Mouse (Mus musculus): Measurements from ENCODE around the gene AI413582. TPM values are rescaled to one million over a fixed set of nuclear protein-coding genes. Genes with fewer than 3 reads are reported as not detected.

Gene AI413582
- total RNA-seq, 2 experiments from 2014 or later, result 17.4 to 19.1 TPM

DNA sequence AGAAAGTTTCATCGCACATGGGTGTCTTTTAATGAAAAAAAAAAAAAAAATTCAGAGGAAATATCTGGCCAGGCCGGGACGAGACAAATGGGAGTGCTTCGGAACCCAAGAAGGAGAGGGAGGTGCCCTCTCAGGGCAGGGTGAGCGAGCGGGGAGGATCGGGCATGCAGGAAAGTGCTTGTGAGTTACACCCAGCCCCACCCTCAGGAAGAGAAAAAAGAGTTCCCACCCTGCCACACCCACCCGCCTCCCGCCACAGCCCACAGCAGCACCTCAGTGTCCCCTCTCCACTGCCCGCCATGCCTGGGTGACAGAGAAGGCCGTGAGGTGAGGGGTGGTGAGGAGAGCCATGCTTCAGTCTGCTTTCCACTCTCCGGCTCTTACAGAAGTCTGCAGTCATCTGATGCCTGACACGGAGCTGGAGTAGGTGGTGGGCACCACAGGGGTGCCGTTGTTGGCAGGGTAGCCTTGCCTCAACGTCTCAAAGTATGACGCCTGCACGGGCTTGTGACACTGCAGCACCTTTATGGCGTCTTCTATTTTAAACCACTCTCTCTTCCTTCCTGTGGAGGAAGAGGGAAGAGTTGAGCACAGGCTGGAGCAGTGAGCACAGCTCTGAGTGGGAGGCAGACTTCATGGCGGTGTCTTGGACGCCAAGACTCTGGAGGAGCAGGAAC lies 15.0 kb upstream of the AI413582 start:
- DNase-seq (ENCODE audit: low spot score in 2 of 2), result no peak

DNA sequence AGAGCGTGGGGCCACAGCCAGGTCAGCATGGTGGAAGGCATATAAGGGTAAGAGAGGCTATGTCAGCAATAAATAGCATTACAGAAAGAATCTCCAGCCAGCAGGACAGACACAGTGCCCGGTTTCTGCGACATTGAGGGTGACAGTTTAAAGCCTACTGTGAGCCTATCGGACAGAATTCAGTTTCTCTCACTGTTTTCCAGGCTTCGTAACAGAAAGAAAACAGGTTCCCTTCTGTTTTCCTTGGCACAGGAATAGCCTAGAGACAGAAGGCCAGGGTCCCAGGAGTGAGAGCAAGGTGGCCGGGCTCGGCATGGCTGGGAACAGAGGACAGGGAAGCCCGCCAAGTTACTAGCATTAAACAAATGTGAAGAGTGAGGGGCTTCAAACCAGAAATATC lies 14.3 kb upstream of the AI413582 start:
- DNase-seq (ENCODE audit: low spot score in 2 of 2), result no peak

DNA sequence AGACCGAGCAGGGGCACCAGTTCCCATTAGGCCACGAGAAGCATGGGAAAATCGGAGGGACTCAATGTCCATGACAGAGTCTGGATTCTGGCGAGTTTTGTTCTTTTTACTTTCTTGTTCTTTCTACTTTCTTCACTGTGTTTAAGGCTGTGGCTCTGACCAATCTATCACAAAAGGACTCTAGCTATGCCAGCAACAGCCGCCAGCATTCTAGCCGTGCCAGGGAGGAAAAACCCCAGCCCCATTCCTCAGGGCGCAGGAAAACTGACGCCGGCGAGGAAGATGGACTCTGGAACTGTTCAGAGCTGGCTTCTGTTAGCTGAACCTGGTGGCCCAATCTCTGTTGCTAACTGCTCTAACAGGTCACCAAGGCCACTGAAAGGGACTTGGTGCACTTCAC lies 12.9 kb upstream of the AI413582 start:
- DNase-seq (ENCODE audit: low spot score in 2 of 2), result no peak

DNA sequence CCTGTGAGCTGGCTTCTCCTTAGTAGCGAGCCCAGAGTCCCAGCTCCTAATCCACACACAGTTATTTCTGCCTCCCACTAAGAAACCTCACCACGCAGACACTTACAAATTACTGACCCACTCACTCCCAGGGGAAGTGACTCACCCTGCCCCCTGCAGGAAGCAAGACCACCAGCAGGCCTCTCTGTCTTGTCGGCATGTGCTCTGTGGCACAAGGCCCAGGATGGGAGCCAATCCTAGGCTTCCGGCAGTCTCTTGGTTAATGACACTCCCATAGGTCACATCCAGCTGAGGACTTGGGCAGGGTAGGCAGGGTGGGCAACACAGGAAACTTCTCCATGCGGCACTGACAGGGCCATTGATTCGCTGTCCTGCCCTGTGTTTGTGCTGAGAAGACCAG lies 11.9 kb upstream of the AI413582 start:
- no peak for DNase-seq (ENCODE audit: low spot score in 2 of 2)

DNA sequence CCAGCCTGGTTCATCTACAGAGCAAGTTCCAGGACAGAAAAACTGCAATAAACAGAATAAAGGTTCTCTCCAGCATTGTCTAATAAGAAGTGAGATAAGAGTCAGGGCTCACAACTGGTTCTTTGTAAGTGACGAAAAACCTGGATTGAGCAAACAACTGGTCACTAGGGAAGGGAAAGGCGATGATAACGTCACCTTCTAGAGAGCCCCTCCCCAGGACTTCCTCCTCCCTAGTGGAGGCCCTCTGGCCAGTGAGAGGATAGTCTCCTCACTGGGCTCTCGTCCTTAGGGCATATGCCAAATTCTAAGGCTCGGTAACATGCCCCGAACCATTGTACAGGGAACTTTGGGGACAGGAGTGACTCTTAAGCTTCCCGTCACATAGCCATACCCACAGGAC lies 10.5 kb upstream of the AI413582 start:
- no peak for DNase-seq (ENCODE audit: low spot score in 2 of 2)

DNA sequence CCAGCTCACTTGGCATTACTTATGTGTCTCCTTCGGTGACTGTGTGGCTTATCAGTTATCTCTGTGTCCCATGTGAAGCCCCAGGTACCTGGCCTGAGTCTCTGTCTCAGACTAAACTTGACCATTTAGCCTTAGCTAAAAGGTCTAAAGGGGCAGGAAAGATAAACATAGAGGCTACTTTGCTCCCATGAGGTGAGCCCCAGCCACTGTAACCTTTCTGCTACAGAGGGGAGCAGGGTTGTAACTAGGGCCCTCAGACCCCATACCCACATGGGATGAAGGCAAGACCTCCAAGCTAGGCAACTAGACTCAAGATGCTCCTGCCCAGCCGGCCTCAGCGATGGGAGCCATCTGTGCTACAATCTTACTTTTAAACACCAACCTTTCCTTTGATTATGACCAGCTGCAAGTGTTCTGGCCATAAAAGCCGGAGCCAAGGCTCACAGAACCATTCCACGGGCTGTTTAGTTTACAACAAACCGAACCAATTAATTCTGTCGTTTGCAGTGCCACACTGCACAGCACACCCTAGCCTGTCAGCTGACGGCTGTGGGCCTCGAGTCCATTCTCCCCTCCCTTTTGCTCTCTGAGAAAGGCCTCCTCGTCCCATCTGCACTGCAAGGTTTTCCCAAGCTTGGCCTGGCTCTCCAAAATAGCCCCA lies 9.7 kb upstream of the AI413582 start:
- no peak for DNase-seq (ENCODE audit: low spot score in 2 of 2)

DNA sequence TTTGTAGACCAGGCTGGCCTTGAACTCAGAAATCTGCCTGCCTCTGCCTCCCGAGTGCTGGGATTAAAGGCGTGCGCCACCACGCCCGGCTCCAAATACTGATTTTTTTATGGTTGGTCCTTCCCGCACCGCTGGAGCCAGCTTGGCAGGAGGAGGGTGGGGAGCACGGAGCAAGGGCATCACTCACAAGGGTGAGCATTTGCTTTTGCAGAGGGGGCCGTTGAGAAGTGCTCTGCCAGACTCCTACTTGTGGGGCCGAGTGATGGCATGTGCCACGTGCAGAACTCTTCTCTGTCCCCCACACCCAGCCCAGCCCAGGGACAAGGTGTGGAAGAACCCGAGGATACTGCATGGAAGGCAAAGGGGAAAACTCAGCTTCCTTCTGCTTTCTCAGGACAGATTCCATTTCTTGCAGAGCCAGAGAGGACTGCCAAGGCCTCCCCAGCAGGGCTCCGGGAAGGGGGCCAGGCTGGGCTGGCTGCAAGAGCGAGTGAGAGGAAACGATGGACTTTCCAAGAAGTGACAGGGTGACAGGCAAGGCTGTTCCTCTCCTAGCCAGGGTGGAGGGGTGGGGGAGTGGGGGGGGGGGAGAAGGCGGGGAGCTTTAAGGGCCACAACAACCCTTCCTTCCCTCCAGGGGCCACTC lies 9.0 kb upstream of the AI413582 start:
- peak in 1 of 2 experiments; percentile 21 for DNase-seq (ENCODE audit: low spot score in 2 of 2)

DNA sequence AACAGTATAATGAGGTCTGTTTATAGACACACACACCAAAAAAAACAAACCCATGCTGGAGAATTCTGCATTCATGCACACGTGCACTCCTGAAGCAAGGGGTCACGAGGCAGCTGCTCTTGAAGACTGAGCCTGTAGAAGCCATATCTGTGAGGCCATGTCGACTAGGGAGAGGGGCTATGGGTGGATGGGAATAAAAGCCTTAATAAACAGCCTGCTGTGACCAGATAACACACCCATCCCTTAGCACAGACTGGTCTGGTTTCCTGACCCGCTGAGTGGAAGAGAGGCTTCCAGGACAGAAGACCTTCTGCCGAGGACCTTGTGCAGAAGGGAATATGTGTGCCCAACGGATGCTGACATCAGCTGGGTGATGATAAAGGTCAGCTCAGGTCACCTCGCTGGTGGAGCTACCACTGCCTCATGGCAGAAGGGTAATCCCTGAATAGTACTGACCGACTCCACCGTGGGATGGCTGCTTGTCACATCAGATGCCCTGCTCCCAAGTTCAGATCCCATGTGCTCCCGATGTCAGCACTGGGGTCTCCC lies 8.3 kb upstream of the AI413582 start:
- DNase-seq (ENCODE audit: low spot score in 2 of 2), result no peak

DNA sequence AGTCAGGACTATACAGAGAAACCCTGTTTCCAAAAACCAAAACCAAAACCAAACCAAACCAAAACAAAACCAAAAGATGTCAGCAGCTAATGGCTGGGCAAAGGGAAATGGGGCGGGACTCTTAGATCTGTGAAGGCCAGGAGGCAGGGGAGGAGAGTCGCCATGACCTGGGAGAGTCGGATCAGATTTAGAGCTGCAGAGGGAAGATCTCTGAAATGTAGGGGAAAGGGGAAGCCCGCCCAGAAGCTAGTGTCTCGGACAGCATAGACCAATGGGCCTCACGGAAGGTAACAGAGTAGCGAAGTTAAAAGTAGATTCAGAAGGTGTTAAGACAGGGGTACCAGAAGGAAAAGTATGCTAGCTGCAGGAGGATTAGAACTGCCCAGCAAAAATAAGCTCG lies 5.8 kb upstream of the AI413582 start:
- no peak for DNase-seq (ENCODE audit: low spot score in 2 of 2)

DNA sequence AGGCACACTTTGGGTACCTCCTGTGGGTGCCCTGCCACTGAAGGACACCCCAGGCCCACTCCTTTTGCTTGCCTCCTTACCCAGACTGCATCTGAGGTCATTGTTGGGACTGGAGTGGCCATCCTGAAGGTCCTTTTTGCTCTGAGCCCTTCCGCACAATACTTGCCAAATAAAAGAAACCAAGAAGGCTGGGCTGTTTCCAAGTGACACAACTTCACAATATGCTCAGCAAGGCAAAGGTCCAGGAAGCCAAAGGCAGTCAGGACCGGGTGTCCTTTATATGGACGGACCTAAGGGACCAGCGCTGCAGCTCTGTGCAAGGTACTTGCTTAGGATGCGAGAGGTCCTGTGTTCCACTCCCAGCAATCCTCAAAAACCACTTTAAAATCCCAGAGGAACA lies 2.7 kb upstream of the AI413582 start:
- DNase-seq (ENCODE audit: low spot score in 2 of 2), result no peak

DNA sequence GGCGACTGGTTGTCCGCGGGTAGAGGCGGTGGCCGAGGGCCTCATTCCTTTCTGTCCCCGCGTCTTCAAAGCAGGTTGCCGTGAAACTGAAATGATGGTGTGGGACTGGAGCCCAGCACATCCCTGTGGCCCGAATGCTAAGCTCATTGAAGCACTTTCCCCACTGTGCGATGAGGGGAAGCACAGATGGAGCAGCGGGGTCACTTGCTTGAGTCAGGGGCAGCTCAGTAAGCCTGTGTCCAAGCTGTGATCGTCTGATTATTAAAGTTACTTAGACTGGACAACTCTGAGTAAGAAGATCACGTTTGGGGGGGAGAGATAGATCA lies 349 bp upstream of the AI413582 start:
- DNase-seq (ENCODE audit: low spot score in 2 of 2), result no peak

DNA sequence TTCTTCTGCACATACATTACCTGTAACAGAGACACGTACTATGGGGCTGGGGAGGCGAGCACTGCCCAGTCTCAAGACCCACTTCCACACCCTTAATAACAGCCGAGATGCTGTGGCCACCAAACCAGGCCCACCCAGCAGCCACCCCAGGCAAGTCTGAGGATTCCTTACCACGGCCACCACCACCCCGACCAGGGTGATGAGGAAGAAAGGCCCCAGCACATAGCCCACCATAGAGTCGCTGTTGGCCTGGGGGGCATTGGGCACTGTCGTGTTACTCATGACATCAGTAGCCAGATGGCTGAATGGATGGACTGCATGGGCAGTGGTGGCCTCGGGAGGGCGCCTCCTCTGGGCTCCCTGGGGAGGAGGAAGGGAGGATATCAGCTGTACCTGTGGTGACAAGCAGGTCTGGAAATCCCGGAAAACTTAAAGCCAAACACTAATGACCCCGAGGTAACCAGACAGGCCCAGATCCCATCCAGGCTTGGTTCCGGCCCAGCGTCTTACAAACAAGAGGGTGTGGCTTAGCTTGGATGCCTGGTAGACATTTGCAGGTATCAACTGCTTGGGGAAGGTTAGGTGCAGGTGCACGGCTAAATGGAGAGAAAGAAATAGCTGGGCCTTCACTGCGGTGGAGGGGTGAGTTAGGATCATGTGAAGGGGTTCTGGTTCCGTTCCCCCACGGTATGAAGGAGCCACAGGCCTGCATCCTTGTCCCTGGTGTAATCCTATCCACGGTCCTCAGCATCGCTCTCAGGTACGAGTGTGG lies 979 bp downstream of the AI413582 start:
- DNase-seq (ENCODE audit: low spot score in 2 of 2), result no peak

DNA sequence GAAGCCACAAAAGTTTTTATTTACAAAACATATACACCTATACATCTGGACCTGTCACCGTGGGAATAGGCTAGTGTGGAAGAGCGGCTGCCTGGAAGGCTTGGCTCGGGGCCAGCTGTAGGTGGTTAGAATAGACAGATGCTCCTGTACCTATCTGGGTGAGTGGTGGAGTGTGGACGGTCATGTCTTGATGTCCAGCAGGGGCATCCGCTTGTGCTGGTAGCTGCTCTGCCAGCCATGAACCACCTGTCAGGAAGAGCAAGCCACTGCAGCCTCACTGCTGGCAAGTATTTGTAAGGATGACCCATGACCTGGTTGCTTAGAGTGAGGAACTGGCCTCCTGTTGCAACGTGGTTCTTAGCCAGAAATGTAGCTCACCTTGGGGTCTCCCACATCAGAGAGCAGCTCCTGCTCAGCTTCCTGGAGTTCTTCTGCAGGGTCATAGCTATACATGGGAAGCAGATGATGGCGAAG lies 1.7 kb downstream of the AI413582 start:
- no peak for DNase-seq (ENCODE audit: low spot score in 2 of 2)

DNA sequence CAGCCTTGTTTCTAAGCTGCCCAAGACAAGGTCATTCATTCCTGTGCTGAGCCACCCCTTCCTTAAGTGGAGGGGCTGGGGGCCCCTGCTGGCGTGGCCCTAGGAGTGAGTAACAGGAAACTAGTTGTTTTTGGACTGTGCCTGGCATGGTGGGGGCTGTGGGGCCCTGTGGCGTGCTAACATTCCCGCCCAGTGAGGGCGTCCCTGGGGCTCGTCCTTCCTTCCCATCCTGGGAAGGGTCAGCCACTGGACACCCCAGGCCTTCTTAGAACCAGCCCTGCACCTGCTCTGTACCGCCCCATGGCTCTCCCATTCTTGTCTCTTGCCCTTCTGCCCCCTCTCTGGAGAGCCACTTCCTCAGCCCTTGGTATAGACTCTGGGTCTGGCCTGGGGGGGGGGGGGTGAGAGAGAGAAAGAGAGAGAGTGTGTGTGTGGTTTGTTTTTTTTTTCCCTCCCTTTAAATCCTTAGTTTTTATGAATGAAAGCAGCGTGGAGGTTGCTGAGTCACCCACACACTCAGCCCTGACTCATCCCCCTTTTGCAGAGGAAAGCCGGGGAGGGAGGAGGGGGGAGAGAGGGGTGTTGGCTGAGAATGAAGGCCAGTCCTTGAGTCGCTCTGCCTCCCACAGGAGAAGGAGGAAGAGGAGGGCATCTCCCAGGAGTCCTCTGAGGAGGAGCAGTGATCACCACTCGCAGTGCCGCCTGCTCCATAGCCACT lies 3.6 kb downstream of the AI413582 start:
- DNase-seq (ENCODE audit: low spot score in 2 of 2), result peak in 1 of 2 experiments; percentile 59

DNA sequence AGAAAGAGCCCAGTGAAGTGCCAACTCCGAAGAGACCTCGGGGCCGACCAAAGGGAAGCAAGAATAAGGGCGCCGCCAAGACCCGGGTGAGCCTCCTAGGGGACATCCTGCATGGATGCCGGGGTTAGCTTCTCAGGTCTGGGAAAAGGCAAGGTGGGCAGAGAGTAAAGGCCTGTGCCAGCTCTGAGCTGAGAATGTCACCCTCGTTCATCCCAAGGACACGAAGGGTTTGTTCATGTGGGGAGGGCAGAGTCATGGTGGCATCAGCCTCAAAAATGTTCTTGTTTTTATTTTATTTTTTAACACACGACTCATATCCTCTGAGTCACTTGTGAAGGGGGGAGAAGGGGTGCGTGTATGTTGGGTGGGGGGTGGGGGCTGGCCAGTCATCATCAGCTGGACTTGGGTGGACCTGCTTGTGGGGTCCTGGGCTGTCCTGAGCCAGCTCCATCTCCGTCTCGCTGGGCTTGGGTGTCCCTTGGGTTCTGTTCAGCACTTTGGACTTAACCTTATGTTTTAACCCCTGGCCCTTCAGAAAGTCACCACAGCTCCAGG lies 4.6 kb downstream of the AI413582 start:
- no peak for DNase-seq (ENCODE audit: low spot score in 2 of 2)

DNA sequence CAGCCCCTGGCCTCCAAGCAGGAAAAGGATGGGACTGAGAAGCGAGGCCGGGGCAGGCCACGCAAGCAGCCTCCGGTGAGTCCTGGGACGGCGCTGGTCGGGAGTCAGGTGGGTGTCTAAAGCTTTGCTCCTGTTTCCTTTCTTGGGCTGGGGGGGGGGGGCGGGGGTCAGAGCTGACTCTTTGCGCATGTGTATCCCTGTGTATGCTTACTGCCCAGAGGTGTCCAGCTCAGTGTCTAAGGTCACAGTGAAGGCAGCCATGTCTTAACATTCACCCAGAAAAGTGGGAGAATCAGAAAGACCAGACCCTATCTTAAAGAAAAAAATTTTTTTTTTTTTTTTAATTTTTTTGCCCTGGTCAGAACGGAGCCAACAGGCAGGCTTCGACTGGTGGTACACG lies 6.0 kb downstream of the AI413582 start:
- DNase-seq (ENCODE audit: low spot score in 2 of 2), result no peak

DNA sequence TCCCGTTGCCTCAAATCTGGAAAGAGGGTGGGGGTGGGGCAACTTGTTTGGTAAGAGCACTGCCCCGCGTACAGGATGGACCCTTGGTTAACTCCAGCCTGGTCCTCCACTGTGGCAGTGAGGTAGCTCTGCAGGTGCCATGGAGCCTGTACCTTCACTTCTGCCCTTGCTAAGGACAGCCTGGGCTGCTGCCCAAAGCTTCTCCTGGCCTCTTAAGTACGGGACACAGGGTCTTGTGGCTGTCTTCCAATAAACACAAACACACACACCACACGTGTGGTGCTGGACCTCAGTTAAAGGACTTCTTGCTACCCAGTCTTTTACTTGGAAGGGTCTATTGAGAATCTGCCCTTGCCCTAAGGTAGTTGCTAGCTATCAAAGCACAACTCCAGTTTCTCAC lies 6.7 kb downstream of the AI413582 start:
- no peak for DNase-seq (ENCODE audit: low spot score in 2 of 2)

DNA sequence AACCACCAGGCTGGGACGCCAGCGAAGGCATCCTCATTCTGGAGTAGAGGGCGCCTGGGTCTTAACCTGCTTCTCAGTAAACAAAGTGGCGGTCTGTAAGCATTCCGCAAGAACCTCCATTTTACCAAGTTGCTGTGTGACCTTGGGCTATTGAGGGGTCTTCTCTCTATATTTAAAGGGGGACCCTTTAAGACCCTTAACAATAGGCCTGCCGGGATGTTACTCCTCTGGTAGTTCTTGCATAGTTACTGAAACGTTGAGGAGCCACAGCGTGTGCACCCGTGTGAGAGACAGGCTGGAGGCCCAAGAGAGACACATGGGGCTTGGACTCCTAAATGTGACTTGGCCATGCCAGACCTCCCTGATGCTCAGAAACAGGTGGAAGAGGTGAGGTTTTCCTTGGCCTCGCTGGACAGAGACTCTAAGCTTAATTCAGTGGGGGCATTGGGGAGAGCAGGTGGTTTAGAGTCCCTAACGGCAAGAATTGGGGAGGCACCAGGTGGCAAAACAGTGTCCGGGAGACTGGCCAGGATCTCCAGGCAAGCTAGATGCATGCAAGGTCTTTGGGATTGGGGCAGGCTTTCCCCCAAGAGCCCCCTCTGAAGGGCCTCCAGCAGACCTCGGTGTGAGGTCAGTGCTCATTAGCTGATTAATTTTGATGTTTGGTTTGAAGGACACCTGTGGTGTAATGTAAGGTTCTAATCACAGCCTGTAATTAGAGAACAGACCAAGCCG lies 7.5 kb downstream of the AI413582 start:
- DNase-seq (ENCODE audit: low spot score in 2 of 2), result no peak

DNA sequence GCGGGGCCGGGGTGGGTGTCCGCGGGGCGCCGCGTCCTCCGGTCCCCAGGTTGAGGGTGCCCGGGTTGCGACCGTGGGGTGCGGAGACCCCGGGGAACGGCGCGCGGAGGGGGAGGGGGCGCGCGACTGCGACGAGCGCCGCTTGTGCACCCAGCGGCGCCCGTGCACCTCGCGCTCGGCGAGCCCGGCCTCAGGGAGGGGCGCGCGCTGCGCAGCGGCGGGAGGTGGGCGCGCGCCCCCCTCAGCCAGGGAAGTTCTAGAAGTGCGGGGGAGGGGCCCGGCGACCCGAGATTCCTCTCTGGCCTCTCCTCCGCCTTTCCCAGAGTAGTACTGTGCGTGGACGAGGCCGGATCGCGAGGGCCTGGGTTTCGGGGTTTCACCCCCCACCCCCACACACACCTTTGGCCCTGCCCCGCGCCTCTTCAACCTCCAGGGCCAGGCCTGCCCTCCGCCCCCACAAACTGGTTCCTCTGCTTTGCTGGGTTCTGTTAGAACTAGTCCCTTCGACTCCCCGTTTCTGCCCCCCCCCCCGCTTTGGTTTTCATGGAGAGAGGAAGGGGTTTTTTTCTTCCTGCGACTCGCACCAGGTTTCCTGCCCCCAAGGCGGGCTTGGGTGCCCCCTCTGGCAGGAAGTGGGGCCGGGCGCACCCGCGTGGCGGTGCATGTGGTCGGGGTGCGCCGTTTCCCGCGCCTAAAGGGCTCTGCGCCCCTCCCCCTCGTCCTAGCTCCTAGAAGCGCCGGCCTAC lies 8.2 kb downstream of the AI413582 start:
- DNase-seq (ENCODE audit: low spot score in 2 of 2), result no peak
